Mouse (Mus musculus) myocyte (in vitro differentiated cells): Measurements from ENCODE around the gene Gm3417.
"Not testable (repeated sequence)": the region's sequence is repeated elsewhere in the genome, so short reads cannot be mapped to it uniquely, and the experiment has no call there.

Source experiments
- E2F4 ChIP-seq: IDR thresholded peaks from one replicate; pipeline ENCODE4 v1.6.1; 2011; ENCODE audit warnings: mild to moderate bottlenecking, control low read depth, moderate library complexity; ENCODE audit not compliant: insufficient read depth
- MYOG ChIP-seq, 3 experiments: IDR thresholded peaks; one replicate each; pipeline ENCODE4 v1.6.1; 2011; ENCODE audit warnings: control low read depth in 2 of 3, low read depth in 2 of 3, mild to moderate bottlenecking in 2 of 3; ENCODE audit not compliant: insufficient read length in 2 of 3, control insufficient read depth in 1 of 3, insufficient read depth in 1 of 3
- POLR2A ChIP-seq: IDR thresholded peaks from one replicate; pipeline ENCODE4 v1.6.1; 2011; ENCODE audit warnings: low read depth, mild to moderate bottlenecking, control low read depth, moderate library complexity; ENCODE audit not compliant: insufficient read length
- TCF12 ChIP-seq: IDR thresholded peaks from one replicate; pipeline ENCODE4 v1.6.1; 2011; ENCODE audit warnings: mild to moderate bottlenecking, control low read depth; ENCODE audit not compliant: poor library complexity, insufficient read depth, severe bottlenecking

GRCm38 (mm10) chr17:14978362-14979038, at the start of gene Gm3417, which contains the start of gene 9030025P20Rik:
- TF ChIP-seq POLR2A; E2F4; TCF12; MYOG (IDR thresholded peaks at IDR 0.05; ENCODE audit: control insufficient read depth in 1 of 3, insufficient read depth in 1 of 3, insufficient read length in 2 of 3, low read depth in 2 of 3): not testable (repeated sequence)
